Mouse (Mus musculus) G1E (cell line): ENCODE data around the gene Spon1. TPM values are rescaled to one million over a fixed set of nuclear protein-coding genes. Genes with fewer than 3 reads are reported as not detected.

Experiments
- ATAC-seq: 2 replicates; pipeline ENCODE4 v1.8.0; 2016; ENCODE audit warnings: mild to moderate bottlenecking; ENCODE audit not compliant: insufficient number of reproducible peaks, poor library complexity, low FRiP score, severe bottlenecking; ENCODE audit errors: extremely low read depth
- DNase-seq: peaks from one replicate; pipeline ENCODE4 v3.0.0; 2012; ENCODE audit warnings: low spot score
- H3K27me3 ChIP-seq: 2 replicates; pipeline ENCODE4 v1.6.1; 2012; ENCODE audit warnings: mild to moderate bottlenecking, low read length, inconsistent platforms; ENCODE audit not compliant: insufficient read depth
- H3K36me3 ChIP-seq: replicated peaks from 2 replicates; pipeline ENCODE3; 2012; ENCODE audit warnings: mild to moderate bottlenecking, inconsistent platforms
- H3K4me1 ChIP-seq: 2 replicates; pipeline ENCODE4 v1.6.1; 2012; ENCODE audit warnings: low read depth, low read length, inconsistent platforms, mixed read lengths; ENCODE audit not compliant: insufficient read depth
- H3K4me3 ChIP-seq: 2 replicates; pipeline ENCODE4 v1.5.1; 2012; ENCODE audit warnings: low read depth, mild to moderate bottlenecking, inconsistent platforms, low read length, moderate library complexity, mixed read lengths
- H3K9me3 ChIP-seq: replicated peaks from 2 replicates; pipeline ENCODE4 v1.6.1; 2012; ENCODE audit warnings: inconsistent platforms
- CTCF ChIP-seq: IDR thresholded peaks from 2 replicates; pipeline ENCODE4 v1.5.1; 2012; ENCODE audit warnings: low read depth, low read length, inconsistent platforms, mixed read lengths
- GATA1 ChIP-seq: IDR thresholded peaks from 2 replicates; pipeline ENCODE4 v1.6.1; 2012; ENCODE audit warnings: borderline replicate concordance, low read length, inconsistent platforms, mixed read lengths
- GATA2 ChIP-seq: IDR thresholded peaks from 2 replicates; pipeline ENCODE4 v1.6.1; 2012; ENCODE audit warnings: low read depth, low read length, inconsistent platforms, borderline replicate concordance
- POLR2AphosphoS5 ChIP-seq: IDR thresholded peaks from 2 replicates; pipeline ENCODE4 v1.6.1; 2012; ENCODE audit warnings: low read depth, low read length, inconsistent platforms; ENCODE audit not compliant: insufficient replicate concordance
- TAL1 ChIP-seq: conservative IDR thresholded peaks from 2 replicates; pipeline ENCODE4 v1.6.1; 2012; ENCODE audit warnings: low read depth, low read length, inconsistent platforms, mixed read lengths
- polyA plus RNA-seq: library from polyadenylated mRNA; stranded (reverse); fragments of >175 nt; gene quantifications from 2 replicates; pipeline ENCODE4 v1.2.3, GENCODE M21; 2012
- total RNA-seq, 2 experiments: library from RNA; stranded (forward) in 1 of 2; stranded (reverse) in 1 of 2; fragments of 200-1000 nt in 1 of 2; fragments of >200 nt in 1 of 2; fragmentation: Nextera tagmentation in 1 of 2; gene quantifications; 2 replicates each; pipeline ENCODE4 v1.2.3; 2014 to 2017

Spon1 gene
- total and polyA plus RNA-seq, 3 experiments, result 0.05 TPM; not detected in 2

DNA sequence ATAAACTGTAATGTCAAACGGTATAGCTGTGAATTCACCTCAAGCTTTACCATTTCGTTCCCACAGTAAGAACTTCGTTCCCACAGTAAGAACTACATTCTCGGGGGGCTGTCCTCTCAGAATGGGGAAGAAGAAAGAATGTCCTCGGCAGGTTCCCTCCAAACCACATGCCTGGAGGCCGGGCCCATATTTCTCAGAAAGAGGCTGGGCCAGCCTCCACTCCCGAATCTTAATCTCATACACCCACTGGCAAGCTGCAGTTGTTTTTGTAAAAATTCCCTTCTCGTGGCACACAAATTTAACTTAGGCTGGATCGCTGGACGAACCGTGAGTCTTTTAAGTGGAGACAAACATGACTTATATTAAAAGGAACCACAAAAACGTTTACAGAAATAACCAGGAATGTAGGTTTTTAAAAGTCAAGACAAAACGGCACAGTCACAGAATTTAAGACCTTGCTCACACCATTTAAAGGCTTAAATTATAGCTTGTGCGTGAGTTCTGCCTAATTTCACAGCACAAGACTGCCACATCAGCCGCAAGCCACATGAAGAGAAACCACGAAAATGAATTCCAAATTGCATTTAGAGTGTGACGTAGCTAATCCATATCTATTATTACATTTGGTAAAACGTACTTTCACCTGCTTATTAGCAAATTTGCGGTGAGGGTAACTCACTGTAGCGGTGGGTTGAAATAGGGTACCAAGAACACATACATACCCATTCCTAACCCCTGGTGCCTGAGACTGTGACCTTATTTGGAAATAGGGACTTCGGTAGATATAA, 316.0 kb downstream of the Spon1 start:
- Histone ChIP-seq H3K36me3 (no peaks in the 10 kb centered on the region), H3K9me3 (no peaks in the 10 kb centered on the region), H3K4me1 (no peaks in the 10 kb centered on the region), H3K27me3 (no peaks in the 10 kb centered on the region; the same call in 1 of the 2 replicates), H3K4me3 (no peak overlapping the region)
- TF ChIP-seq POLR2AphosphoS5 (no peak), GATA1 (no peak), GATA2 (no peak), TAL1 (no peak), CTCF (no peak)
- ATAC-seq (no peak), DNase-seq (no peak)

- H3K27me3 ChIP-seq, result peaks cover 4% of the 10 kb centered on the region; the same call in 1 of the 2 replicates
- no peak for DNase-seq
- no peaks in the 10 kb centered on the region for H3K4me1 ChIP-seq
- no peaks in the 10 kb centered on the region for H3K9me3 ChIP-seq
- no peak for ATAC-seq
- no peak overlapping the region for H3K4me3 ChIP-seq
- TF ChIP-seq TAL1 (no peak), GATA1 (no peak), GATA2 (no peak), CTCF (no peak), POLR2AphosphoS5 (no peak)
- no peaks in the 10 kb centered on the region for H3K36me3 ChIP-seq
These were observed 317.3 kb downstream of the Spon1 start for GRCm38 (mm10) chr7:114083088-114083487.

DNA sequence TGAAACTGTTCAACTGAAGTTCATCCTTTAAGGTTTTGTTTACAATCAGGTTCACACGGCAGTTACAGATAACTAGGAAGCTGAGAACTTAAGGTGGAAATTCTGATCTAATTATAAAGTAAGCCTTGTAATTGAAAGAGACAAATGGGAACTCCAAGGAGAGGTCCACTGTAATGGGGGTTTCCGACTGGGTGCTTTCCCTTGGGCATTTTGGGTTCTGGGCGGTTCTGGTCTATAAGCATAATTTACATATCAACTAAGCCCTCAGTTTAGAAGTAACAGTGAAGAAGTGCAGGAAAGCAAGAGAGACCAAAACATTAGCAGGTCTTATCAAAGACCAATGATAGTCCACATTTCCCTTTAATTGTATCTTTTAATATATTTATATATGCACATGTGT, 318.0 kb downstream of the Spon1 start:
- DNase-seq, result no peak
- no peak for ATAC-seq
- H3K27me3 ChIP-seq, result peaks cover 5% of the 10 kb centered on the region; the same call in 1 of the 2 replicates
- no peaks in the 10 kb centered on the region for H3K9me3 ChIP-seq
- no peak overlapping the region for H3K4me3 ChIP-seq
- no peaks in the 10 kb centered on the region for H3K36me3 ChIP-seq
- H3K4me1 ChIP-seq, result no peaks in the 10 kb centered on the region
- TF ChIP-seq POLR2AphosphoS5 (no peak), TAL1 (no peak), CTCF (no peak), GATA1 (no peak), GATA2 (no peak)

- no peak for DNase-seq
- Histone ChIP-seq H3K36me3 (no peaks in the 10 kb centered on the region), H3K4me3 (no peak overlapping the region), H3K4me1 (no peaks in the 10 kb centered on the region), H3K27me3 (peaks cover 5% of the 10 kb centered on the region; the same call in 1 of the 2 replicates), H3K9me3 (no peaks in the 10 kb centered on the region)
- ATAC-seq, result no peak
- TF ChIP-seq GATA2, result no peak
- TF ChIP-seq GATA1, result no peak
- no peak for TF ChIP-seq POLR2AphosphoS5
- no peak for TF ChIP-seq CTCF
- no peak for TF ChIP-seq TAL1
These were observed 320.4 kb downstream of the Spon1 start for GRCm38 (mm10) chr7:114086021-114086710.

DNA sequence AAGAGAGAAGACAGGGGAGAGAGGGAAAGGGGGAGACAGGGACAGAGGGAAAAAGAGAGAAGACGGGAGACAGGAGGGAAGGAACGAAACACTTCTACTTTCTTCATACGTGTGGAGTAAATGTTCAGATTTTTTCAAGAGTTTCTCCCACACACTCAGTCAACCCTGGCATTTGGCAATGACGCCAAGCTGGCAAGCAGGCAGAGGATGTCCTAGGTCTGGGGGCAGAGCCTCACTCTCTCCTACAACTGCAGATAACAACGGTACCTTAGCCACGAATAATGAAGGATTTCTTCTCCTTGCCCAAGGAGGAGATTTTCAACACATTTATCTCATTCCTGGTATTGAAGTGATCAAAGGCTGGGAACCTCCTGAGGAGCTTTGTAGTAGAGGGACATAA, 321.5 kb downstream of the Spon1 start:
- TF ChIP-seq TAL1 (no peak), POLR2AphosphoS5 (no peak), GATA2 (no peak), GATA1 (no peak), CTCF (no peak)
- H3K36me3 ChIP-seq, result no peaks in the 10 kb centered on the region
- H3K9me3 ChIP-seq, result no peaks in the 10 kb centered on the region
- H3K4me1 ChIP-seq, result no peaks in the 10 kb centered on the region
- ATAC-seq (no peak), DNase-seq (no peak)
- peaks cover 5% of the 10 kb centered on the region; the same call in 1 of the 2 replicates for H3K27me3 ChIP-seq
- no peak overlapping the region for H3K4me3 ChIP-seq

- TF ChIP-seq CTCF (no peak), GATA2 (no peak)
- H3K4me3 ChIP-seq, result no peak overlapping the region
- no peaks in the 10 kb centered on the region for H3K36me3 ChIP-seq
- ATAC-seq, result no peak
- no peaks in the 10 kb centered on the region for H3K4me1 ChIP-seq
- DNase-seq, result no peak
- H3K27me3 ChIP-seq, result peaks cover 5% of the 10 kb centered on the region; the same call in 1 of the 2 replicates
- no peaks in the 10 kb centered on the region for H3K9me3 ChIP-seq
These were observed 322.2 kb downstream of the Spon1 start for GRCm38 (mm10) chr7:114087986-114088385.
